Mouse (Mus musculus): Measurements from ENCODE around the gene Capsl. TPM values are rescaled to one million over a fixed set of nuclear protein-coding genes. Genes with fewer than 3 reads are reported as not detected.

Capsl gene
- 6.2 and 7.4 TPM in 2 replicates for polyA plus RNA-seq (2015; fragmentation: Nextera tagmentation; extraction: Ambion mirVana)

GRCm38 (mm10) chr15:9435534-9436180, at the start of gene Capsl:
TSS of gene Capsl (plus strand) at chr15:9436028.
- DNase-seq (ENCODE audit: low spot score), result peak; percentile 35

- no peak for DNase-seq (ENCODE audit: low spot score)
These were observed 26.4 kb upstream of the Capsl start for GRCm38 (mm10) chr15:9409475-9409874.

- DNase-seq (ENCODE audit: low spot score), result no peak
These were observed 14.7 kb upstream of the Capsl start for GRCm38 (mm10) chr15:9421163-9421562.

GRCm38 (mm10) chr15:9427849-9428248, 8.0 kb upstream of the Capsl start:
- no peak for DNase-seq (ENCODE audit: low spot score)

GRCm38 (mm10) chr15:9429843-9430242, 6.0 kb upstream of the Capsl start:
- DNase-seq (ENCODE audit: low spot score), result no peak

GRCm38 (mm10) chr15:9451999-9452398, 16.2 kb downstream of the Capsl start:
- DNase-seq (ENCODE audit: low spot score), result no peak

- no peak for DNase-seq (ENCODE audit: low spot score)
These were observed 17.0 kb downstream of the Capsl start for GRCm38 (mm10) chr15:9452842-9453241.

GRCm38 (mm10) chr15:9454198-9454597, 18.4 kb downstream of the Capsl start:
- no peak for DNase-seq (ENCODE audit: low spot score)

GRCm38 (mm10) chr15:9455241-9455640, 19.4 kb downstream of the Capsl start:
- peak; percentile 77 for DNase-seq (ENCODE audit: low spot score)

GRCm38 (mm10) chr15:9463521-9464027, 27.7 kb downstream of the Capsl start:
- DNase-seq (ENCODE audit: low spot score), result peak; percentile 51

GRCm38 (mm10) chr15:9464039-9464438, 28.2 kb downstream of the Capsl start:
- DNase-seq (ENCODE audit: low spot score), result no peak

- no peak for DNase-seq (ENCODE audit: low spot score)
These were observed 35.3 kb downstream of the Capsl start for GRCm38 (mm10) chr15:9471053-9471685.

- peak; percentile 56 for DNase-seq (ENCODE audit: low spot score)
These were observed 36.3 kb downstream of the Capsl start for GRCm38 (mm10) chr15:9472167-9472566.

- no peak for DNase-seq (ENCODE audit: low spot score)
These were observed 36.8 kb downstream of the Capsl start for GRCm38 (mm10) chr15:9472618-9473017.

GRCm38 (mm10) chr15:9473188-9473587, 37.4 kb downstream of the Capsl start:
- no peak for DNase-seq (ENCODE audit: low spot score)

GRCm38 (mm10) chr15:9489417-9490118, 53.7 kb downstream of the Capsl start:
- no peak for DNase-seq (ENCODE audit: low spot score)

- no peak for DNase-seq (ENCODE audit: low spot score)
These were observed 56.2 kb downstream of the Capsl start for GRCm38 (mm10) chr15:9492077-9492476.

Other genes with a start within 250 kb of the Capsl start
- gene Ugt3a1, start 159.1 kb upstream of the Capsl start, polyA plus RNA-seq (2015; fragmentation: Nextera tagmentation; extraction: Ambion mirVana), result not detected in 2 replicates
- 0.06 TPM in 1 of 2 replicates, not detected in the other for gene Ugt3a2, start 100.5 kb upstream of the Capsl start, polyA plus RNA-seq (2015; fragmentation: Nextera tagmentation; extraction: Ambion mirVana)
- 22.0 and 26.4 TPM in 2 replicates for gene Il7r, start 94.1 kb downstream of the Capsl start, polyA plus RNA-seq (2015; fragmentation: Nextera tagmentation; extraction: Ambion mirVana)

Measured in thymus, postnatal 0 days (tissue).